8 mouse cellular contexts compared by ENCODE assay signal in the genomic region with DNA sequence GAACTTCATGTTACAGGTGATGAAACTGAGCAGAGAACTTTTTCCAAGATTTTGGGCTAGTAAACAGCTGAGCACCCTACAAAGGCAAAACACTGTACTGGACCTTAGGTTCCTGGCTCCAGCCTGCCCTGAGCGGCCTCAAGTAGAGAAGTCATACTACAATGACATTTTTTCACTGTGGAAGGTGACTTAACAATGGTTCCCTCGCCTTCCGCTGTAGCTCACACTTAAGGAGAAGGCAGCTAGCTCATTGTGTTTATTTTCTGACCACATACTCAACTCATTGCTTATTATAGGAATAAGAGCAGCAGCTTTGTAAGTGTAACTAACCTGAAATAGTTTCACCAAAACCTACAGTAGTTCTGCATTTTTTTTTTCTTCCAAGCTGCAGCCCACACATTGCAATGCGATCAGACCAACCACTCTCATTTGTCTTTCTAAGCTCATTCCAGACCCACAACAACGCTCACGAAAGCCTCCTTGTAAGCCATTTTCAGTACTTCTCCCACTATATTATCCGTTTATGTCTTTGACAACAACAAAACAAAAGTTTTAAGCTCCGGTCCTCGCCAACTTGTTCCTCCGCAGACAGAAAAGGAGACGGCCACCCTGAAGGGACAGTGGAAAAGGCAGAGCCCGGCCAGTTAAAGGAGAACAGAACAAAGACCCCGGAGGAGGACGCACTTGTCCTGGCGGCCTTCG. TPM values are rescaled to one million over a fixed set of nuclear protein-coding genes. Genes with fewer than 3 reads are reported as not detected.
DNase-seq lines count a peak whose midpoint lies in the region; ATAC-seq and TF ChIP-seq lines count a peak whose summit lies in the region.

No protein-coding gene starts in this region.

- H3K9ac ChIP-seq in MEL (ENCODE audit: control insufficient read depth, low read depth, low read length, poor library complexity, severe bottlenecking): peak overlapping the region; percentile 89
- peak overlapping the region; percentile 57 for H3K9ac ChIP-seq in embryonic facial prominence, embryonic 15.5 days
- H3K9ac ChIP-seq in hindbrain, postnatal 0 days (replicated peaks; ENCODE audit: low read length): peak overlapping the region; percentile 79

- H3K27me3 ChIP-seq in MEL (ENCODE audit: control insufficient read depth in 1 of 2, insufficient read depth in 2 of 2, low read length in 2 of 2): no peaks in the 10 kb centered on the region
- H3K27me3 ChIP-seq in embryonic facial prominence, embryonic 15.5 days: no peaks in the 10 kb centered on the region
- H3K27me3 ChIP-seq in hindbrain, postnatal 0 days (ENCODE audit: insufficient read depth, low read length): no peaks in the 10 kb centered on the region
- H3K27me3 ChIP-seq in megakaryocyte, embryonic 14.5 days (replicated peaks): no peaks in the 10 kb centered on the region

- intact Hi-C loops in gastrocnemius, postnatal 36 days (cut with DNase I): no loop called here

- H3K36me3 ChIP-seq in MEL (ENCODE audit: control insufficient read depth in 1 of 2, insufficient read depth in 2 of 2, low read length in 2 of 2): peaks cover 0 to 12% of the 10 kb centered on the region in 2 experiments; a peak in 2 of 4 replicates
- no peaks in the 10 kb centered on the region for H3K36me3 ChIP-seq in embryonic facial prominence, embryonic 15.5 days
- H3K36me3 ChIP-seq in hindbrain, postnatal 0 days (ENCODE audit: insufficient read depth, low read length): no peaks in the 10 kb centered on the region
- peaks cover 3% of the 10 kb centered on the region for H3K36me3 ChIP-seq in megakaryocyte, embryonic 14.5 days (replicated peaks; ENCODE audit: low read length)

- H3K9me3 ChIP-seq in MEL (replicated peaks; ENCODE audit: insufficient read depth, low read length): no peaks in the 10 kb centered on the region
- no peaks in the 10 kb centered on the region for H3K9me3 ChIP-seq in embryonic facial prominence, embryonic 15.5 days (replicated peaks)
- H3K9me3 ChIP-seq in hindbrain, postnatal 0 days (ENCODE audit: low read length): no peaks in the 10 kb centered on the region
- no peaks in the 10 kb centered on the region for H3K9me3 ChIP-seq in megakaryocyte, embryonic 14.5 days

- peaks cover 5 to 6% of the 10 kb centered on the region in 2 experiments; a peak in 3 of 4 replicates for H3K4me1 ChIP-seq in MEL (ENCODE audit: control insufficient read depth in 1 of 2, insufficient read depth in 2 of 2, low read length in 2 of 2)
- no peaks in the 10 kb centered on the region for H3K4me1 ChIP-seq in embryonic facial prominence, embryonic 15.5 days
- H3K4me1 ChIP-seq in hindbrain, postnatal 0 days (ENCODE audit: insufficient read depth, low read length): no peaks in the 10 kb centered on the region
- H3K4me1 ChIP-seq in megakaryocyte, embryonic 14.5 days: peaks cover 31% of the 10 kb centered on the region

- peak overlapping the region; percentile 48 for H3K4me2 ChIP-seq in embryonic facial prominence, embryonic 15.5 days (replicated peaks)
- peak overlapping the region; percentile 73 for H3K4me2 ChIP-seq in hindbrain, postnatal 0 days (ENCODE audit: low read depth, low read length)

- peak overlapping the region; percentile 85 for H3K27ac ChIP-seq in MEL (ENCODE audit: control insufficient read depth, low read depth, low read length)
- peak overlapping the region; percentile 84 for H3K27ac ChIP-seq in embryonic facial prominence, embryonic 15.5 days (replicated peaks)
- peak overlapping the region; percentile 87 for H3K27ac ChIP-seq in hindbrain, postnatal 0 days

- no peak for TF ChIP-seq RAD21 in MEL (IDR thresholded peaks at IDR 0.05; ENCODE audit: low read depth, low read length)

- no peak for TF ChIP-seq POLR2A in MEL (IDR thresholded peaks at IDR 0.05; ENCODE audit: control insufficient read depth in 1 of 2, insufficient read depth in 1 of 2, low read depth in 1 of 2, low read length in 2 of 2, poor library complexity in 1 of 2)

- H3K4me3 ChIP-seq in MEL (ENCODE audit: control insufficient read depth in 1 of 2, insufficient read depth in 1 of 2, low read depth in 2 of 2, low read length in 2 of 2): peak overlapping the region; percentile 91 to 93
- H3K4me3 ChIP-seq in embryonic facial prominence, embryonic 15.5 days (replicated peaks): peak overlapping the region; percentile 74
- H3K4me3 ChIP-seq in hindbrain, postnatal 0 days (ENCODE audit: low read length): peak overlapping the region; percentile 87
- H3K4me3 ChIP-seq in megakaryocyte, embryonic 14.5 days (replicated peaks): peak overlapping the region; percentile 96

- H3K79me2 ChIP-seq in MEL (ENCODE audit: control insufficient read depth, insufficient read depth, low read length, poor library complexity): peaks cover 8% of the 10 kb centered on the region

- no peak for TF ChIP-seq EP300 in MEL (IDR thresholded peaks at IDR 0.05; ENCODE audit: low read depth in 1 of 2, low read length in 2 of 2)

- WGBS in embryonic facial prominence, embryonic 15.5 days: 4% methylated on average over 16 of the region's 16 CpGs
- 1% methylated on average over 16 of the region's 16 CpGs for WGBS in hindbrain, postnatal 0 days

- DNase-seq in kidney, adult 18-20 months: peak; percentile 13
- no peak for DNase-seq in kidney, postnatal 14 days
- DNase-seq in MEL (ENCODE audit: low read depth, low spot score): peak; percentile 69
- DNase-seq in hindbrain, postnatal 0 days (ENCODE audit: low spot score): peak; percentile 36
- no peak for DNase-seq in right cerebral cortex, adult 2 months (ENCODE audit: low spot score in 2 of 2)
- no peak for DNase-seq in gastrocnemius, postnatal 36 days

- no peak for TF ChIP-seq CTCF in MEL (IDR thresholded peaks at IDR 0.05 in 2 of 3, conservative IDR thresholded peaks at IDR 0.05 in 1 of 3; ENCODE audit: control insufficient read depth in 1 of 3, insufficient read depth in 1 of 3, low read depth in 2 of 3, low read length in 3 of 3, poor library complexity in 1 of 3, severe bottlenecking in 1 of 3)
- peak; percentile 30; the same call in 1 of the 2 replicates for TF ChIP-seq CTCF in hindbrain, postnatal 0 days (IDR thresholded peaks at IDR 0.05; ENCODE audit: low read depth)

- ATAC-seq in embryonic facial prominence, embryonic 15.5 days (ENCODE audit: insufficient number of reproducible peaks, low FRiP score, low TSS enrichment, low read depth): no peak
- ATAC-seq in hindbrain, postnatal 0 days: peak; percentile 19; the same call in 1 of the 2 replicates

TF ChIP-seq in MEL, 35 proteins besides CTCF, POLR2A, EP300 and RAD21:
- no peak for TF ChIP-seq ELF1 (IDR thresholded peaks at IDR 0.05; ENCODE audit: low read depth, low read length)
- TF ChIP-seq TCF12 (IDR thresholded peaks at IDR 0.05; ENCODE audit: low read depth, low read length): 0 out of 2 replicates have a peak, but pooled peaks have one; percentile 3
- TF ChIP-seq ZNF384 (IDR thresholded peaks at IDR 0.05; ENCODE audit: low read depth, low read length): peak; percentile 72
- TF ChIP-seq BHLHE40 (IDR thresholded peaks at IDR 0.05; ENCODE audit: borderline replicate concordance, low read depth, low read length): no peak

RNA-seq across cellular contexts. Expression of a gene that starts 0.8 kb away (rescaled TPM):
- 7.3 and 7.8 TPM in 2 replicates for total RNA-seq in MEL (2012; rRNA removed)
- 10 to 100 TPM in 1 of 2 experiments, 1 to 10 TPM in 1; 7.1 to 69.4 TPM for polyA plus RNA-seq in MEL (2012; ENCODE audit: insufficient read depth in 1 of 2, insufficient read length in 2 of 2, low read depth in 1 of 2, low replicate concordance in 2 of 2, missing spikeins in 1 of 2)
- polyA plus RNA-seq in embryonic facial prominence, embryonic 15.5 days (2015; fragmentation: Nextera tagmentation; extraction: Ambion mirVana): 11.3 and 11.7 TPM in 2 replicates
- 26.9 and 31.5 TPM in 2 replicates for total RNA-seq in hindbrain, postnatal 0 days (2014; rRNA removed)
- polyA plus RNA-seq in hindbrain, postnatal 0 days (2015; fragmentation: Nextera tagmentation; extraction: Ambion mirVana): 13.7 and 14.3 TPM in 2 replicates
- 0.44 and 4.5 TPM in 2 replicates for polyA plus RNA-seq in megakaryocyte, embryonic 14.5 days (2012; ENCODE audit: insufficient read depth, low replicate concordance)
- total RNA-seq in gastrocnemius, postnatal 36 days (2021): 1 to 10 TPM; 3.9 to 4.3 TPM

Comparison
In these comparisons a context has a peak if more than half of its experiments do, and no peak if none do; other contexts are left out.
1. DNase-seq: peak in kidney, adult 18-20 months (single experiment), MEL (single experiment) and hindbrain, postnatal 0 days (single experiment); none in kidney, postnatal 14 days (single experiment), right cerebral cortex, adult 2 months (0 of 2) and gastrocnemius, postnatal 36 days (0 of 2).
2. Peak in every context shown above with its lines, with median percentiles within 50 percentile points of each other: H3K27ac ChIP-seq, H3K4me3 ChIP-seq and H3K9ac ChIP-seq.